Mouse (Mus musculus) ES-E14 (cell line): ENCODE measurements around the gene Ndufb8. TPM values are rescaled to one million over a fixed set of nuclear protein-coding genes. Genes with fewer than 3 reads are reported as not detected.

ENCODE experiments used
- DNase-seq: peaks from one replicate; pipeline ENCODE4 v3.0.0-alpha.2; 2013; ENCODE audit warnings: low read depth, low spot score
- H3K27ac ChIP-seq: 2 replicates; pipeline ENCODE4 v1.5.1; 2012; ENCODE audit warnings: low read depth, mild to moderate bottlenecking, low read length, moderate library complexity, mixed read lengths; ENCODE audit not compliant: poor library complexity, insufficient read depth, severe bottlenecking
- H3K36me3 ChIP-seq: 2 replicates; pipeline ENCODE4 v1.6.1; 2012; ENCODE audit warnings: mild to moderate bottlenecking, low read length, moderate library complexity, mixed read lengths; ENCODE audit not compliant: control insufficient read depth, poor library complexity, insufficient read depth, severe bottlenecking
- H3K4me1 ChIP-seq, 2 experiments: fragments of 150-350 bp in 1 of 2; sonication (generic) in 1 of 2; 2 replicates each; pipeline ENCODE4 v1.6.1; 2012; ENCODE audit warnings: low read length in 2 of 2, mild to moderate bottlenecking in 1 of 2, mixed read lengths in 1 of 2; ENCODE audit not compliant: control insufficient read depth in 2 of 2, insufficient read depth in 2 of 2, poor library complexity in 1 of 2
- H3K4me3 ChIP-seq, 2 experiments: fragments of 150-350 bp in 1 of 2; sonication (generic) in 1 of 2; 2 replicates each; pipeline ENCODE4 v1.5.1; 2012; ENCODE audit warnings: low read length in 2 of 2, low read depth in 1 of 2, mild to moderate bottlenecking in 1 of 2, mixed read lengths in 1 of 2; ENCODE audit not compliant: insufficient read depth in 1 of 2, poor library complexity in 1 of 2, severe bottlenecking in 1 of 2
- H3K9ac ChIP-seq: 2 replicates; pipeline ENCODE4 v1.6.1; 2012; ENCODE audit warnings: low read depth, mild to moderate bottlenecking, low read length, mixed read lengths; ENCODE audit not compliant: poor library complexity, insufficient read depth, severe bottlenecking
- H3K9me3 ChIP-seq: fragments of 150-350 bp; sonication (generic); 2 replicates; pipeline ENCODE4 v1.6.1; 2012; ENCODE audit warnings: low read depth, mild to moderate bottlenecking, low read length; ENCODE audit not compliant: control insufficient read depth, insufficient read depth
- CHD2 ChIP-seq: IDR thresholded peaks from 2 replicates; pipeline ENCODE4 v1.6.1; 2014; ENCODE audit warnings: mild to moderate bottlenecking, low read depth, low read length, inconsistent platforms
- HCFC1 ChIP-seq: IDR thresholded peaks from 2 replicates; pipeline ENCODE4 v1.6.1; 2012; ENCODE audit warnings: low read length, inconsistent platforms, borderline replicate concordance; ENCODE audit not compliant: insufficient read depth
- MAFK ChIP-seq: IDR thresholded peaks from 2 replicates; pipeline ENCODE4 v1.6.1; 2014; ENCODE audit warnings: mild to moderate bottlenecking, low read depth, low read length, inconsistent platforms; ENCODE audit not compliant: insufficient read depth
- ZC3H11A ChIP-seq: IDR thresholded peaks from 2 replicates; pipeline ENCODE4 v1.6.1; 2012; ENCODE audit warnings: low read depth, mild to moderate bottlenecking, inconsistent platforms, low read length, borderline replicate concordance
- ZNF384 ChIP-seq: IDR thresholded peaks from 2 replicates; pipeline ENCODE4 v1.6.1; 2012; ENCODE audit warnings: low read depth, low read length, inconsistent platforms
- in situ Hi-C, 2 experiments: fragments of 600-800 bp; cut with MboI; formaldehyde crosslinking; loops; one replicate each; pipeline ENCODE4 v1.15.1; 2025; ENCODE audit warnings: low sequenced_read_pairs in 2 of 2, inconsistent platforms in 1 of 2; ENCODE audit not compliant: unreplicated experiment in 2 of 2
- total RNA-seq: library from RNA; depleted of rRNA; stranded (reverse); fragments of 300-350 nt; gene quantifications from 2 replicates; pipeline ENCODE4 v1.2.3, GENCODE M21; 2012; rRNA removed

Gene Ndufb8
- 431 and 552 TPM in 2 replicates for total RNA-seq

DNA sequence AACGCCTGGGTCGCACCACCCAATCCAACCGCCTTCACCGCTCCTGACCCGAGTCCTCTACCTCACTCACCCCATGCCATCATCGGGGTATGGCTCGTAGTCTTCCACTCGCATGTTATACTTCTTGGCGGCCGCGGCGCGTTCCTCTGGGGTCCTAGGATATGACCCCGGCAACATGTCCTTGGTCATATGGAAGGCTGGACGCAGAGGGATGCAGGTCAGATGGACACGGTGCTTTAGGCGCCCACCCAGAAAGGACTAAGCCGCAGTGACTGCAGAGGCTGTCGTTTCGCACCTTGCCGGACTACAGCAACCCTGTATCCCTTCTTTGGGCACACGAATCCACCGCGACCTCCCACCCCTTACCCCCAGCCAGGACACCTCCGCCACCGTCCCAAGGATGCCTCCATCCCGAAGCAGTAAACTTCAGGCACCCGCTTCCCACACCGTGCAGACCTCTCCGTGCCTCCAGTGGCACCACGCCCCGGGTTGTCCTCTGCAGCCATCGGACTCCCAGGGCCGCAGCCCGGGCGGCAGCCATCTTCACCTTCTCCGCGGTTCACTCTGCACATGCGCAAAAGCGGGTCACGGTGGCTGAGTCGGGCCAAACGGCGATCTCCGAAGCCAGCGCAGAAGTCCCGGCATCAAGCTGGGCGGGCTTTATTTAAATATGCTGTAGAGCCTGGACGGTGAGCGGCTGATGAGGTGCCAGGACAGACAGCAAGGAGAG, at the start of gene Ndufb8:
Gene Ndufb8 (minus strand): TSS at position 580 of the 730 bp plus-strand sequence.
- H3K36me3 ChIP-seq: peaks cover 27% of the 10 kb centered on the region
- DNase-seq: peak; percentile 90
- H3K9me3 ChIP-seq: no peaks in the 10 kb centered on the region
- peaks cover 0 to 4% of the 10 kb centered on the region in 2 experiments; a peak in 1 of 4 replicates for H3K4me1 ChIP-seq
- H3K9ac ChIP-seq: peak within 1 kb of the TSS; percentile 97
- peak within 1 kb of the TSS; percentile 89 to 100 for H3K4me3 ChIP-seq
- H3K27ac ChIP-seq: no peak within 1 kb of the TSS
- in situ Hi-C loops: no loop called here
- TF ChIP-seq MAFK (no peak), CHD2 (no peak), ZNF384 (no peak), ZC3H11A (no peak), HCFC1 (peak; percentile 77; the same call in 1 of the 2 replicates)

DNA sequence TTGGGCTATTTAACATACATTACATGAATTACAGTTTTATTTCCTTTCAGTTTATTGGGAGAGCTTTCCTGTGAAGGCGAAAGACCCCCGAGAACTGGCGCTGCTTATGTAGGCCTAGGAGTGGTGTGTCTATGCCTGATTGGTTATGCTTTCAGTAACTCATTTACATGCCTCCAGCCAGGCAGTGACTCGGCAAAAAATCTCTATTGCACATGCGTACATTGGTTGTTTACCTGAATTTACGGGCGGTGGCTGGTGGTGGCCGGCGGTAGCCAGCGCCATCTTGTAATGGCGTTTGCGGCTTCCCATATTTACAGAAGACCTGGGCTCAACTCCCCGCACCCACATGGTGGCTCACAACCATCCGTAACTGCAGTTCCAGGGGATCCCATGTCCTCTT, 38.9 kb upstream of the Ndufb8 start:
- Histone ChIP-seq H3K27ac (peak overlapping the region; percentile 91), H3K9me3 (no peaks in the 10 kb centered on the region), H3K9ac (no peak overlapping the region), H3K4me1 (peaks cover 3 to 11% of the 10 kb centered on the region in 2 experiments; a peak in 1 of 4 replicates), H3K4me3 (no peak overlapping the region), H3K36me3 (no peaks in the 10 kb centered on the region)
- no peak for TF ChIP-seq HCFC1
- no peak for TF ChIP-seq ZC3H11A
- TF ChIP-seq MAFK: peak; percentile 77
- no peak for TF ChIP-seq CHD2
- no peak for TF ChIP-seq ZNF384
- in situ Hi-C loops: loop anchor here in 1 of 2 experiments (25.0 kb wide), 1 partner anchor 143 kb away; no protein-coding TSS in a partner anchor
- DNase-seq: no peak

DNA sequence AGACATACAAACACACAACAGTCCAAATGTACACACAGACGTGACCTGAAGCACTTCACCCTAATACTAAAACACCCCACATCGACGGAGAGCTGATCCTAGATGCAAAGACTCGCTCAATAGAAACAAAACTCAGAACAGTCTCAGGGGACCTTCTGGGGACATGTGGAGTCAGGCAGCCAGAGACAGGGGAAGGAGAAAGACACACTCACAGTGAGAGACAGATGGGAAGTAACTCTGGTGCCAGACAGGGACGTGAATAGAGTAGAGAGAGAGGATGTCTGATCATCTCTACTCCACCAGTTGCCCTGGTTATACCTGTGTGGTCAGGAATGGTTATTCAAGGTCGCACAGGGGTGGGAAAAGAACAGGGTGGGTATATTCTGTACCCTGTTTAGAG, 36.4 kb upstream of the Ndufb8 start:
- Histone ChIP-seq H3K27ac (no peak overlapping the region), H3K9ac (no peak overlapping the region), H3K9me3 (no peaks in the 10 kb centered on the region), H3K4me3 (no peak overlapping the region), H3K4me1 (peaks cover 4 to 18% of the 10 kb centered on the region in 2 experiments; a peak in 1 of 4 replicates), H3K36me3 (no peaks in the 10 kb centered on the region)
- no peak for DNase-seq
- TF ChIP-seq ZC3H11A: no peak
- TF ChIP-seq HCFC1: no peak
- no peak for TF ChIP-seq CHD2
- TF ChIP-seq ZNF384: no peak
- TF ChIP-seq MAFK: no peak
- in situ Hi-C loops: loop anchor here in 1 of 2 experiments (25.0 kb wide), 1 partner anchor 146 kb away; no protein-coding TSS in a partner anchor

DNA sequence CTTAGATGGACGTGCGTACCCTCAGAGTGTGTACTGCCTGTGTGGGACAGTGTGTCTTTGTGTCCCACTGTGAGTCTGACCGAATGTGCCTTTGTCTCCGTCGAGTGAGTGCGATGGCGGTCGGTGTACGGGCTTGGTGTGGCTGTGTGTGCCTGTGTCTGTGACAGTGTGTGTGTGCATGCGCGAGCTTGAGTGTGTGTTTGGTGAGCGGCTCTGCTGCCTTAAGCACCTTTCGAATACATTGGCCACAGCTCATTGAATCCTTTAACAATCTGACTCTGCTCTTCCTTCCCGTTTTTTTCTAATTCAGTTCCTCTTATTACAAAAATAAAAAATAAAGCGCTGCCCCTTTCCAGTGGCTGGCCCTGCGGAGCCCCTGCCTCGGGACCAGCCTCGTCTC, 35.8 kb upstream of the Ndufb8 start:
- H3K9ac ChIP-seq: no peak overlapping the region
- no peaks in the 10 kb centered on the region for H3K9me3 ChIP-seq
- H3K4me3 ChIP-seq: peak overlapping the region in 1 of 2 experiments; percentile 22; a peak in 1 of 4 replicates
- no peak overlapping the region for H3K27ac ChIP-seq
- in situ Hi-C loops: loop anchor here in 1 of 2 experiments (25.0 kb wide), 1 partner anchor 146 kb away; no protein-coding TSS in a partner anchor
- DNase-seq: no peak
- H3K4me1 ChIP-seq: peaks cover 4 to 18% of the 10 kb centered on the region in 2 experiments; a peak in 1 of 4 replicates
- no peaks in the 10 kb centered on the region for H3K36me3 ChIP-seq
- TF ChIP-seq ZNF384 (no peak), HCFC1 (no peak), CHD2 (no peak), ZC3H11A (no peak), MAFK (no peak)
